ENCODE assay signal across 8 mouse cellular contexts in genomic region chr2:35337419-35337818, GRCm38 (mm10). TPM values are rescaled to one million over a fixed set of nuclear protein-coding genes. Genes with fewer than 3 reads are reported as not detected.
DNase-seq lines count a peak whose midpoint lies in the region; ATAC-seq and TF ChIP-seq lines count a peak whose summit lies in the region.

No protein-coding gene starts in this region.

- H3K4me3 ChIP-seq in liver, adult 2 months (ENCODE audit: insufficient read depth, low read depth, low read length), result peak overlapping the region; percentile 36
- peak overlapping the region; percentile 74 for H3K4me3 ChIP-seq in midbrain, embryonic 13.5 days (replicated peaks)

- DNase-seq in liver, adult 2 months (ENCODE audit: extremely low read depth, low read depth, low spot score), result peak; percentile 85
- no peak for DNase-seq in liver
- peak; percentile 21 for DNase-seq in kidney, postnatal 14 days
- no peak for DNase-seq in adrenal gland, adult 8-10 months

- peak overlapping the region; percentile 76 for H3K27ac ChIP-seq in liver, adult 2 months (replicated peaks; ENCODE audit: insufficient read depth, low read depth, low read length)
- H3K27ac ChIP-seq in midbrain, embryonic 13.5 days, result no peak overlapping the region

- peak; percentile 3 for ATAC-seq in granulocyte monocyte progenitor cell, adult 5-6 weeks (replicated peaks; ENCODE audit: poor library complexity, severe bottlenecking)
- 0 out of 2 replicates have a peak, but pooled peaks have one; percentile 10 for ATAC-seq in midbrain, embryonic 13.5 days
- ATAC-seq in megakaryocyte progenitor cell, adult 5-6 weeks (replicated peaks; ENCODE audit: poor library complexity), result no peak
- no peak for ATAC-seq in inflammation-experienced regulatory T-cells, adult 6 months

- no peak for TF ChIP-seq POLR2A in liver, adult 2 months (IDR thresholded peaks at IDR 0.05; ENCODE audit: extremely low read depth, insufficient read depth, low read length)

- H3K4me2 ChIP-seq in midbrain, embryonic 13.5 days (replicated peaks), result peak overlapping the region; percentile 98

- H3K36me3 ChIP-seq in liver, adult 2 months (ENCODE audit: control insufficient read depth, insufficient read depth, low read length), result no peaks in the 10 kb centered on the region
- no peaks in the 10 kb centered on the region for H3K36me3 ChIP-seq in midbrain, embryonic 13.5 days

- WGBS in liver, adult 2 months, result 5% methylated on average over 10 of the region's 10 CpGs
- 49% methylated on average over 10 of the region's 10 CpGs for WGBS in midbrain, embryonic 13.5 days

- TF ChIP-seq CTCF in liver, adult 2 months (IDR thresholded peaks at IDR 0.05; ENCODE audit: low read depth, low read length), result no peak

- H3K27me3 ChIP-seq in liver, adult 2 months (ENCODE audit: control insufficient read depth, insufficient read depth, low read length), result no peaks in the 10 kb centered on the region
- H3K27me3 ChIP-seq in midbrain, embryonic 13.5 days, result no peaks in the 10 kb centered on the region; the same call in 1 of the 2 replicates

- H3K9ac ChIP-seq in liver, adult 2 months (ENCODE audit: low read depth, low read length), result peak overlapping the region; percentile 63
- peak overlapping the region; percentile 76 for H3K9ac ChIP-seq in midbrain, embryonic 13.5 days (replicated peaks)

- no peaks in the 10 kb centered on the region; the same call in 1 of the 2 replicates for H3K79me2 ChIP-seq in liver, adult 2 months (ENCODE audit: control insufficient read depth, insufficient read depth, low read length)

- peaks cover 15% of the 10 kb centered on the region for H3K4me1 ChIP-seq in liver, adult 2 months (ENCODE audit: control insufficient read depth, insufficient read depth, low read length)
- H3K4me1 ChIP-seq in midbrain, embryonic 13.5 days (replicated peaks), result peaks cover 20% of the 10 kb centered on the region

- no peaks in the 10 kb centered on the region for H3K9me3 ChIP-seq in midbrain, embryonic 13.5 days

RNA-seq across cellular contexts. Expression of gene Stom, which starts 0.6 kb away (rescaled TPM):
- 42.4 and 46.7 TPM in 2 replicates for total RNA-seq in liver, adult 2 months (2014; rRNA removed)
- polyA plus RNA-seq in liver, adult 2 months (2012; rRNA removed), result 34.2 and 40.3 TPM in 2 replicates
- total RNA-seq in granulocyte monocyte progenitor cell, adult 5-6 weeks (2014; fragmentation: Nextera tagmentation), result 99.4 and 102 TPM in 2 replicates
- 147 and 151 TPM in 2 replicates for total RNA-seq in granulocyte monocyte progenitor cell, adult 5-6 weeks (2017)
- polyA plus RNA-seq in midbrain, embryonic 13.5 days (2015; fragmentation: Nextera tagmentation; extraction: Ambion mirVana), result 9.4 and 9.7 TPM in 2 replicates
- total RNA-seq in megakaryocyte progenitor cell, adult 5-6 weeks (2015), result 71.2 and 72.0 TPM in 2 replicates
- total RNA-seq in megakaryocyte progenitor cell, adult 5-6 weeks (2017), result 131 and 167 TPM in 2 replicates
- 1 to 10 TPM; 1.7 to 4.9 (median 1.8) TPM for polyA plus RNA-seq in inflammation-experienced regulatory T-cells, adult 6 months (2017; shearing (Covaris generic))
- total RNA-seq in adrenal gland, adult 8-10 months (2022), result 10 to 100 TPM; 29.0 to 45.8 (median 37.5) TPM

RNA-seq across cellular contexts. Expression of gene 4930568D16Rik, which starts 30.1 kb away (rescaled TPM):
- total RNA-seq in liver, adult 2 months (2014; rRNA removed), result not detected in 2 replicates
- polyA plus RNA-seq in liver, adult 2 months (2012; rRNA removed), result not detected in 2 replicates
- total RNA-seq in granulocyte monocyte progenitor cell, adult 5-6 weeks (2014; fragmentation: Nextera tagmentation), result not detected in 2 replicates
- total RNA-seq in granulocyte monocyte progenitor cell, adult 5-6 weeks (2017), result not detected in 2 replicates
- polyA plus RNA-seq in midbrain, embryonic 13.5 days (2015; fragmentation: Nextera tagmentation; extraction: Ambion mirVana), result not detected in 2 replicates
- total RNA-seq in megakaryocyte progenitor cell, adult 5-6 weeks (2015), result not detected in 2 replicates
- not detected in 2 replicates for total RNA-seq in megakaryocyte progenitor cell, adult 5-6 weeks (2017)
- polyA plus RNA-seq in inflammation-experienced regulatory T-cells, adult 6 months (2017; shearing (Covaris generic)), result not detected
- not detected for total RNA-seq in adrenal gland, adult 8-10 months (2022)

RNA-seq across cellular contexts. Expression of gene 4930402F06Rik, which starts 59.6 kb away (rescaled TPM):
- total RNA-seq in liver, adult 2 months (2014; rRNA removed), result not detected in 2 replicates
- polyA plus RNA-seq in liver, adult 2 months (2012; rRNA removed), result not detected in 2 replicates
- not detected in 2 replicates for total RNA-seq in granulocyte monocyte progenitor cell, adult 5-6 weeks (2014; fragmentation: Nextera tagmentation)
- total RNA-seq in granulocyte monocyte progenitor cell, adult 5-6 weeks (2017), result not detected in 2 replicates
- polyA plus RNA-seq in midbrain, embryonic 13.5 days (2015; fragmentation: Nextera tagmentation; extraction: Ambion mirVana), result not detected in 2 replicates
- total RNA-seq in megakaryocyte progenitor cell, adult 5-6 weeks (2015), result not detected in 2 replicates
- not detected in 2 replicates for total RNA-seq in megakaryocyte progenitor cell, adult 5-6 weeks (2017)
- not detected for polyA plus RNA-seq in inflammation-experienced regulatory T-cells, adult 6 months (2017; shearing (Covaris generic))
- not detected for total RNA-seq in adrenal gland, adult 8-10 months (2022)

Comparison
In these comparisons a context has a peak if more than half of its experiments do, and no peak if none do; other contexts are left out.
1. DNase-seq: peak in liver, adult 2 months (single experiment) and kidney, postnatal 14 days (single experiment); none in liver (single experiment) and adrenal gland, adult 8-10 months (single experiment).
2. ATAC-seq: peak in granulocyte monocyte progenitor cell, adult 5-6 weeks (single experiment) and midbrain, embryonic 13.5 days (single experiment); none in megakaryocyte progenitor cell, adult 5-6 weeks (single experiment) and inflammation-experienced regulatory T-cells, adult 6 months (single experiment).